Mouse (Mus musculus): ENCODE measurements around the gene 2200002J24Rik. TPM values are rescaled to one million over a fixed set of nuclear protein-coding genes. Genes with fewer than 3 reads are reported as not detected.
A peak's percentile ranks its signal among the peaks of the same experiment; 100 is the strongest.

2200002J24Rik gene
- polyA plus RNA-seq, 1 experiment from 2014 or later: 1.2 TPM

- no peaks in the 10 kb centered on the region for H3K9me3 ChIP-seq (replicated peaks)
- H3K27me3 ChIP-seq (replicated peaks): no peaks in the 10 kb centered on the region
- no peak overlapping the region for H3K4me3 ChIP-seq
- no peak overlapping the region for H3K4me2 ChIP-seq
- no peak overlapping the region for H3K27ac ChIP-seq (ENCODE audit: poor library complexity, severe bottlenecking)
- no peak overlapping the region for H3K9ac ChIP-seq
- ATAC-seq (ENCODE audit: insufficient number of reproducible peaks, low FRiP score): no peak
- peaks cover 6% of the 10 kb centered on the region for H3K4me1 ChIP-seq (replicated peaks)
- no peaks in the 10 kb centered on the region for H3K36me3 ChIP-seq
- 59% methylated on average over 5 of the region's 5 CpGs for WGBS
These were observed 625 bp upstream of the 2200002J24Rik start for GRCm38 (mm10) chr7:30698101-30698500.

- H3K4me2 ChIP-seq: peak overlapping the region; percentile 25
- H3K27ac ChIP-seq (ENCODE audit: poor library complexity, severe bottlenecking): peak overlapping the region; percentile 92
- no peak overlapping the region for H3K9ac ChIP-seq
- H3K36me3 ChIP-seq: no peaks in the 10 kb centered on the region
- WGBS: 18% methylated on average over 8 of the region's 8 CpGs
- no peak overlapping the region for H3K4me3 ChIP-seq
- peak; percentile 79 for ATAC-seq (ENCODE audit: insufficient number of reproducible peaks, low FRiP score)
- peaks cover 17% of the 10 kb centered on the region for H3K4me1 ChIP-seq (replicated peaks)
- no peaks in the 10 kb centered on the region for H3K9me3 ChIP-seq (replicated peaks)
- peaks cover 7% of the 10 kb centered on the region; the same call in 1 of the 2 replicates for H3K27me3 ChIP-seq (replicated peaks)
These were observed 7.6 kb downstream of the 2200002J24Rik start for GRCm38 (mm10) chr7:30706214-30706882.

DNA sequence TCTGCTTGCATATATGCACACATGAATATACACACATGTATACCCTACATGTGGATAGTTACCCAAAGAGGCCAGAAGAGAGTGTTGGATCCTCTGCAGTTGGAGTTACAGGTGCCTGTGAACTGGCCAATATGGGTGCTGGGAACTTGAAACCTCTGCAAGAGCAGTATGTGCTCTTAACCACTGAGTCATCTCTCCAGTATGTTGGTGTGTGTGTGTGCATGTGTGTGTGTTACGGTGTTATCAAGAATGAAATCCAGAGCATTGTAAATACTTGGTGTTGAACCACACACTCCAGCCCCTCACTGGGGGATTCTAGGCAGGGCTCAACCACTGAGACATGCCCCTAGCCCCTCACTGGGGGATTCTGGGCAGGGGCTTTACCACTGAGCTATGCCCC lies 8.7 kb downstream of the 2200002J24Rik start:
- no peaks in the 10 kb centered on the region for H3K36me3 ChIP-seq
- no peak overlapping the region for H3K4me2 ChIP-seq
- H3K9me3 ChIP-seq (replicated peaks): no peaks in the 10 kb centered on the region
- peaks cover 13% of the 10 kb centered on the region; the same call in 1 of the 2 replicates for H3K27me3 ChIP-seq (replicated peaks)
- H3K9ac ChIP-seq: no peak overlapping the region
- no peak overlapping the region for H3K4me3 ChIP-seq
- H3K4me1 ChIP-seq (replicated peaks): peaks cover 17% of the 10 kb centered on the region
- WGBS: 78% methylated on average over 1 of the region's 1 CpGs
- ATAC-seq (ENCODE audit: insufficient number of reproducible peaks, low FRiP score): no peak
- peak overlapping the region; percentile 92; the same call in 1 of the 2 replicates for H3K27ac ChIP-seq (ENCODE audit: poor library complexity, severe bottlenecking)

DNA sequence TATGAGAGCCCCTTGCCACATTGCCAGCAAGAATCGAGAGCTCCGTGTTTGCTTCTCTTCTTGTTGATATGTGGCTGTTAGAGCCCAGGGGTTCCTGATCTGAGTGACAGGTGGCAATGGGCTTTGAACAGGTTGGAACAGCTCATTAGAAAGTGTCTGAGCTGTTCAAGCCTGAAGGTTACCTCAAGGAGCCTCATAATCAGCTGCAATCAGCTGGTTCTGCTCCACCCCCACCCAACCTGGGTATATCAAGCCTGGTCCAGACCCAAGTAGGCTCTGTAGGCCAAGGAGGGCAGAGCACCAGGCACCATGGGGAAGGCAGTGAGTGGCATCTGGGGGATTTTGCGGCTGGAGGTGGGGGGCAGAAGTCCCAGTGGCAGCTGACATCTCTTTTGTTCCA lies 13.2 kb downstream of the 2200002J24Rik start, which contains the start of gene Atp4a:
Gene Atp4a, plus strand, starts transcription at position 268 of the 400 bp plus-strand sequence.
- no peak for ATAC-seq (ENCODE audit: insufficient number of reproducible peaks, low FRiP score)
- no peak within 1 kb of the TSS for H3K27ac ChIP-seq (ENCODE audit: poor library complexity, severe bottlenecking)
- H3K4me1 ChIP-seq (replicated peaks): peaks cover 11% of the 10 kb centered on the region
- no peaks in the 10 kb centered on the region for H3K36me3 ChIP-seq
- H3K4me2 ChIP-seq: no peak within 1 kb of the TSS
- no peaks in the 10 kb centered on the region for H3K9me3 ChIP-seq (replicated peaks)
- 74% methylated on average over 3 of the region's 3 CpGs for WGBS
- peaks cover 44% of the 10 kb centered on the region for H3K27me3 ChIP-seq (replicated peaks)
- no peak within 1 kb of the TSS for H3K9ac ChIP-seq
- no peak within 1 kb of the TSS for H3K4me3 ChIP-seq

- peaks cover 13% of the 10 kb centered on the region for H3K4me1 ChIP-seq (replicated peaks)
- peak; percentile 87 for ATAC-seq (ENCODE audit: insufficient number of reproducible peaks, low FRiP score)
- H3K27ac ChIP-seq (ENCODE audit: poor library complexity, severe bottlenecking): no peak overlapping the region
- H3K9me3 ChIP-seq (replicated peaks): no peaks in the 10 kb centered on the region
- H3K4me2 ChIP-seq: peak overlapping the region; percentile 72
- H3K36me3 ChIP-seq: no peaks in the 10 kb centered on the region
- peaks cover 78% of the 10 kb centered on the region for H3K27me3 ChIP-seq (replicated peaks)
- 4% methylated on average over 43 of the region's 43 CpGs for WGBS
- peak overlapping the region; percentile 41 for H3K4me3 ChIP-seq
- 0 out of 2 replicates have a peak overlapping the region, but pooled peaks have one; percentile 21 for H3K9ac ChIP-seq
These were observed 18.4 kb downstream of the 2200002J24Rik start for GRCm38 (mm10) chr7:30717006-30717715.

DNA sequence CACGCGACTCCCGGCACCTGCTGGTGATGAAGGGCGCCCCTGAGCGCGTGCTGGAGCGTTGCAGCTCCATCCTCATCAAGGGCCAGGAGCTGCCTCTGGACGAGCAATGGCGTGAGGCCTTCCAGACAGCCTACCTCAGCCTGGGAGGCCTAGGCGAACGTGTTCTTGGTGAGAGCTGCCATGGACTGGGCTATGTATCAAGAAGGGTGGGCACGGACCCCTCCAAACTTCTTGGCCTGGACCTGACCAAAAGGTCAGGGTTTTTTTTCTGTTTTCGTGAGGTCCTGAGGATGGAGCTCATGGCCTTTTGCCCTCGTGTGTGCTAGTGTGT lies 19.0 kb downstream of the 2200002J24Rik start:
- Histone ChIP-seq H3K4me1 (replicated peaks) (peaks cover 13% of the 10 kb centered on the region), H3K9me3 (replicated peaks) (no peaks in the 10 kb centered on the region), H3K27me3 (replicated peaks) (peaks cover 81% of the 10 kb centered on the region), H3K27ac (ENCODE audit: poor library complexity, severe bottlenecking) (no peak overlapping the region), H3K36me3 (no peaks in the 10 kb centered on the region), H3K4me2 (peak overlapping the region; percentile 72), H3K9ac (0 out of 2 replicates have a peak overlapping the region, but pooled peaks have one; percentile 21), H3K4me3 (peak overlapping the region; percentile 41)
- WGBS: 12% methylated on average over 14 of the region's 14 CpGs
- no peak for ATAC-seq (ENCODE audit: insufficient number of reproducible peaks, low FRiP score)

DNA sequence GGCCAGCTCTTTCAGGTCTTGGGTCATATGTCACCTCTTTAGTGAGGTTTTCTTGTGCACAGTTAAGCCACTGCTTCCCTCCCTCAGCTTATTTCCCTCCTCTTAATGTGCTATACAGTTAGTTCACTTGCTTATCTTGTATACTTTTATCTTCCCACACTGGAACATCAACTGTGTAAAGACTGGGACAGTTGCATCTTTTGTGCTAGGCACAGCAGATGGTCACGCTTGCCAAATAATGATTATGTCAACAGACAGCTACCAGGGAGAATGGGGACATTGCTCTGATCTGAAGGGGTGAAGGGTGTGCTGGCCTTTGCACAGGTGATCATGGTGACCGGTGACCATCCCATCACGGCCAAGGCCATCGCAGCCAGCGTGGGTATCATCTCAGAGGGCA lies 20.9 kb downstream of the 2200002J24Rik start:
- Histone ChIP-seq H3K4me1 (replicated peaks) (peaks cover 13% of the 10 kb centered on the region), H3K9ac (no peak overlapping the region), H3K4me3 (no peak overlapping the region), H3K27ac (ENCODE audit: poor library complexity, severe bottlenecking) (no peak overlapping the region), H3K36me3 (no peaks in the 10 kb centered on the region), H3K4me2 (no peak overlapping the region), H3K9me3 (replicated peaks) (no peaks in the 10 kb centered on the region), H3K27me3 (replicated peaks) (peaks cover 78% of the 10 kb centered on the region)
- ATAC-seq (ENCODE audit: insufficient number of reproducible peaks, low FRiP score): no peak
- WGBS: 87% methylated on average over 5 of the region's 5 CpGs

- Histone ChIP-seq H3K9ac (no peak overlapping the region), H3K27ac (ENCODE audit: poor library complexity, severe bottlenecking) (no peak overlapping the region), H3K4me1 (replicated peaks) (peaks cover 13% of the 10 kb centered on the region), H3K4me2 (no peak overlapping the region), H3K36me3 (peaks cover 11% of the 10 kb centered on the region; the same call in 1 of the 2 replicates), H3K27me3 (replicated peaks) (peaks cover 62% of the 10 kb centered on the region), H3K4me3 (no peak overlapping the region), H3K9me3 (replicated peaks) (no peaks in the 10 kb centered on the region)
- WGBS: 78% methylated on average over 7 of the region's 7 CpGs
- ATAC-seq (ENCODE audit: insufficient number of reproducible peaks, low FRiP score): no peak
These were observed 22.6 kb downstream of the 2200002J24Rik start for GRCm38 (mm10) chr7:30721286-30721685.

DNA sequence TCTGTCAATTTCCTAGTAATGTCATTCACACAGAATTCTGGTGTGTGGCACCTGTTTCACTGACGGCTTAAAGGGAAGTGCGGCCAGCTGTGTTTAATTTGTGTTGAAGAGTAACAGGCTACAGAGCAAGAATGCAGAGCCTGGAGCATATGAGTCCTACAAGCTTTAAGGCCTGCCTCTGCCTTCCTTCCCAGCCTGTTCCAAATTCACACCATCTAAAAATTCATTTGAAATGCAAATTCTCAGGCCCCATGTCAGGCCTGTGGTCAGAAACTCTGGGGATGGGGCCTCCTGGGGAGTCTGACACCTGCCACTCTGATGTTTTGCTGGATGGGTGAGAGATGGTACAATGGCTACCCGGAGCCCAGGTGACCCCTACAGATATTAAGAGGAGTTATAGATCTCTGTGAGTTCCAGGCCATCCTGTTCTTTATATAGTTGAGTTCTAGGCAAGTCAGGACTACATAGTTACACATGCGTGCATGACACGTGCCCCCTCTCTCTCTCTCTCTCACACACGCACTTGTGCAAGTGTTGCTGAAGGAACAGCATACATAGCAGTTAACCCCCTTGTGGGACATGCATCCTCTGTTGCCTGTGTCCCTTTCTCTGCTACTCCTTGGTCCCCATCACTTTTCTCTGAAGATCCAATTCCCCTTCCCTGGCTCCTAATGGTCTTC lies 24.7 kb downstream of the 2200002J24Rik start:
- H3K36me3 ChIP-seq: peaks cover 28% of the 10 kb centered on the region
- peaks cover 8% of the 10 kb centered on the region for H3K4me1 ChIP-seq (replicated peaks)
- no peak overlapping the region for H3K4me2 ChIP-seq
- 69% methylated on average over 6 of the region's 6 CpGs for WGBS
- no peak overlapping the region for H3K27ac ChIP-seq (ENCODE audit: poor library complexity, severe bottlenecking)
- no peak for ATAC-seq (ENCODE audit: insufficient number of reproducible peaks, low FRiP score)
- no peak overlapping the region for H3K4me3 ChIP-seq
- H3K27me3 ChIP-seq (replicated peaks): peaks cover 41% of the 10 kb centered on the region
- no peaks in the 10 kb centered on the region for H3K9me3 ChIP-seq (replicated peaks)
- H3K9ac ChIP-seq: no peak overlapping the region

DNA sequence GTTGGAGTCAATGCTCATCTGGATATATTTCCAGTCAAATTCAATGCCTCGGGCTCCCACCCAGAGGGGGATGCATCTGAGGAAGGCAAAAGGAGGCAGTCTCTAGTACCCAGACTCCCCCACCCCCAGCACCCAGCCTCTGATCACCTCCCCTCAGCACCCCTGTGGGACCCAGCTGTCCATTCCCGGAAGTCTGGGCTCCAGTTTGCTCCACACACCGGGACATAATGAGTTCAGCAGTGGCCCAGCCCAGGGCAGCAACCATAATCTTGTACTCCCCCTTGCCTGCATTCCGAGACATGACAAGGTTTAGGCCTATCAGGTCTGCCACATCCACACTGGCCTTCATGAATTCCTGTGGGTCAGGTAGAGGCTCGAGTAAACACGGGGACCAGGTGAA lies 29.5 kb downstream of the 2200002J24Rik start:
- H3K27ac ChIP-seq (ENCODE audit: poor library complexity, severe bottlenecking): no peak overlapping the region
- peaks cover 42% of the 10 kb centered on the region for H3K36me3 ChIP-seq
- 0 out of 2 replicates have a peak, but pooled peaks cover 6% of the 10 kb centered on the region for H3K27me3 ChIP-seq (replicated peaks)
- H3K4me3 ChIP-seq: peak overlapping the region; percentile 93
- no peaks in the 10 kb centered on the region for H3K9me3 ChIP-seq (replicated peaks)
- ATAC-seq (ENCODE audit: insufficient number of reproducible peaks, low FRiP score): no peak
- H3K9ac ChIP-seq: peak overlapping the region; percentile 94
- peak overlapping the region; percentile 74 for H3K4me2 ChIP-seq
- H3K4me1 ChIP-seq (replicated peaks): peaks cover 18% of the 10 kb centered on the region
- 81% methylated on average over 6 of the region's 6 CpGs for WGBS

Data from heart, embryonic 12.5 days (tissue).